Mouse (Mus musculus): Measurements from ENCODE around the gene Hps5.
"Not testable (repeated sequence)": the region's sequence is repeated elsewhere in the genome, so short reads cannot be mapped to it uniquely, and the experiment has no call there.

Hps5 gene

GRCm38 (mm10) chr7:46827046-46827802, 31.4 kb upstream of the Hps5 start:
- no peak for DNase-seq (ENCODE audit: low spot score)

GRCm38 (mm10) chr7:46820876-46821632, 25.2 kb upstream of the Hps5 start:
- DNase-seq (ENCODE audit: low spot score): not testable (repeated sequence)

GRCm38 (mm10) chr7:46814012-46814411, 18.1 kb upstream of the Hps5 start:
- DNase-seq (ENCODE audit: low spot score): no peak

GRCm38 (mm10) chr7:46810325-46810724, 14.5 kb upstream of the Hps5 start:
- DNase-seq (ENCODE audit: low spot score): no peak

- DNase-seq (ENCODE audit: low spot score): no peak
These were observed 915 bp upstream of the Hps5 start for GRCm38 (mm10) chr7:46796779-46797178.

- DNase-seq (ENCODE audit: low spot score): no peak
These were observed 379 bp upstream of the Hps5 start for GRCm38 (mm10) chr7:46796206-46796679.

- no peak for DNase-seq (ENCODE audit: low spot score)
These were observed 2.0 kb downstream of the Hps5 start for GRCm38 (mm10) chr7:46793871-46794270.

GRCm38 (mm10) chr7:46789177-46789849, 6.6 kb downstream of the Hps5 start:
- DNase-seq (ENCODE audit: low spot score): no peak

- peak; percentile 58 for DNase-seq (ENCODE audit: low spot score)
These were observed 25.2 kb downstream of the Hps5 start for GRCm38 (mm10) chr7:46770706-46771105.

- no peak for DNase-seq (ENCODE audit: low spot score)
These were observed 27.4 kb downstream of the Hps5 start for GRCm38 (mm10) chr7:46768451-46768850.

- peak; percentile 68 for DNase-seq (ENCODE audit: low spot score)
These were observed 28.5 kb downstream of the Hps5 start for GRCm38 (mm10) chr7:46767371-46767770.

GRCm38 (mm10) chr7:46764672-46765071, 31.2 kb downstream of the Hps5 start:
- DNase-seq (ENCODE audit: low spot score): no peak

GRCm38 (mm10) chr7:46762601-46763000, 33.3 kb downstream of the Hps5 start:
- DNase-seq (ENCODE audit: low spot score): no peak

GRCm38 (mm10) chr7:46761049-46761795, 34.6 kb downstream of the Hps5 start:
- no peak for DNase-seq (ENCODE audit: low spot score)

GRCm38 (mm10) chr7:46751490-46751889, 44.4 kb downstream of the Hps5 start, which contains the start of gene Saa2:
Saa2 (plus strand) TSS chr7:46751790.
- DNase-seq (ENCODE audit: low spot score): no peak

- DNase-seq (ENCODE audit: low spot score): no peak
These were observed 47.4 kb downstream of the Hps5 start for GRCm38 (mm10) chr7:46748459-46748858.

GRCm38 (mm10) chr7:46746381-46746780, 49.5 kb downstream of the Hps5 start:
- no peak for DNase-seq (ENCODE audit: low spot score)

- DNase-seq (ENCODE audit: low spot score): no peak
These were observed 50.0 kb downstream of the Hps5 start for GRCm38 (mm10) chr7:46745816-46746215.

GRCm38 (mm10) chr7:46742880-46743279, 53.0 kb downstream of the Hps5 start, which contains the start of gene Saa1:
Saa1 (minus strand) TSS chr7:46742980.
- not testable (repeated sequence) for DNase-seq (ENCODE audit: low spot score)

GRCm38 (mm10) chr7:46740041-46740440, 55.8 kb downstream of the Hps5 start:
- not testable (repeated sequence) for DNase-seq (ENCODE audit: low spot score)

GRCm38 (mm10) chr7:46738561-46739460, 57.1 kb downstream of the Hps5 start:
- no peak for DNase-seq (ENCODE audit: low spot score)

All from MN1 (cell line).